Mouse (Mus musculus) limb, embryonic 12.5 days (tissue): ENCODE results near the gene Rnase9. TPM values are rescaled to one million over a fixed set of nuclear protein-coding genes. Genes with fewer than 3 reads are reported as not detected.
"Not testable (repeated sequence)": the region's sequence is repeated elsewhere in the genome, so short reads cannot be mapped to it uniquely, and the experiment has no call there.

Source experiments
- ATAC-seq: fragments of 200-750 bp; cut with Nextera tagmentation; 2 replicates; pipeline ENCODE4 v1.8.0; 2017; ENCODE audit warnings: low read depth, moderate TSS enrichment; ENCODE audit not compliant: insufficient number of reproducible peaks, insufficient read depth, low FRiP score, low TSS enrichment
- H3K27ac ChIP-seq: fragments of 300-500 bp; sonication (generic); 2 replicates; pipeline ENCODE4 v1.5.1; 2016; ENCODE audit warnings: mild to moderate bottlenecking, moderate library complexity
- H3K27me3 ChIP-seq: fragments of 300-500 bp; sonication (generic); 2 replicates; pipeline ENCODE4 v1.6.1; 2016; ENCODE audit warnings: mild to moderate bottlenecking, moderate library complexity
- H3K36me3 ChIP-seq: fragments of 300-500 bp; sonication (generic); 2 replicates; pipeline ENCODE4 v1.6.1; 2016; ENCODE audit warnings: mild to moderate bottlenecking, moderate library complexity
- H3K4me1 ChIP-seq: fragments of 300-500 bp; sonication (generic); replicated peaks from 2 replicates; pipeline ENCODE4 v1.6.1; 2016
- H3K4me2 ChIP-seq: fragments of 300-500 bp; sonication (generic); 2 replicates; pipeline ENCODE4 v1.6.1; 2016; ENCODE audit warnings: mild to moderate bottlenecking, moderate library complexity
- H3K4me3 ChIP-seq: fragments of 300-500 bp; sonication (generic); replicated peaks from 2 replicates; pipeline ENCODE4 v1.5.1; 2016; ENCODE audit warnings: mild to moderate bottlenecking
- H3K9ac ChIP-seq: fragments of 300-500 bp; sonication (generic); replicated peaks from 2 replicates; pipeline ENCODE4 v1.6.1; 2016; ENCODE audit warnings: mild to moderate bottlenecking, moderate library complexity
- H3K9me3 ChIP-seq: fragments of 300-500 bp; sonication (generic); 2 replicates; pipeline ENCODE4 v1.6.1; 2016; ENCODE audit warnings: mild to moderate bottlenecking, moderate library complexity
- WGBS: fragments of 180-500 bp; shearing (Covaris S2); methylation state at CpG from one replicate; pipeline ENCODE4 v1.1.7; 2016; 5-methylcytosine and 5-hydroxymethylcytosine counted together
- polyA plus RNA-seq: library from polyadenylated mRNA; unstranded; fragments of >200 nt; fragmentation: Nextera tagmentation; extraction: Ambion mirVana; gene quantifications from 2 replicates; pipeline ENCODE4 v1.2.1, GENCODE M21; 2016

The Rnase9 gene
- polyA plus RNA-seq, 1 experiment from 2014 or later = not detected

GRCm38 (mm10) chr14:51014724-51015123 lies 26.9 kb downstream of the Rnase9 start:
- H3K27ac ChIP-seq, ATAC-seq, H3K9ac ChIP-seq, H3K4me2 ChIP-seq, H3K27me3 ChIP-seq, H3K9me3 ChIP-seq, H3K4me1 ChIP-seq, H3K4me3 ChIP-seq, H3K36me3 ChIP-seq: not testable (repeated sequence)
- 80% methylated on average over 3 of the region's 3 CpGs for WGBS

DNA sequence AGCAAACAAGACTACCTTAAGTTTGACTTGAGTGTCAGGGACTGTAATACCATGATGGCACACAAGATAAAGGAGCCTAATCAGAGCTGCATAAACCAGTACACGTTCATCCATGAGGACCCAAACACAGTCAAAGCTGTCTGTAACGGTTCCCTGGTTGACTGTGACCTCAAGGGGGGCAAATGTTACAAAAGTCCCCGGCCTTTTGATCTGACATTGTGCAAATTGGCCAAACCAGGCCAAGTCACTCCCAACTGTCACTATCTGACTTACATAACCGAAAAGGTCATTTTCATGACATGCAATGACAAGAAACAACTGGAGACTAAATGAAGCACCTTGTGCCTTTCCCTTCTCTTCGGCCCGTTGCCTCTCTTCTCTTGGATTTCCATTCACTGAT lies 32.1 kb downstream of the Rnase9 start:
- no peak for ATAC-seq
- no peak overlapping the region for H3K4me2 ChIP-seq
- no peak overlapping the region for H3K4me3 ChIP-seq
- H3K27me3 ChIP-seq = no peaks in the 10 kb centered on the region
- no peaks in the 10 kb centered on the region for H3K36me3 ChIP-seq
- H3K27ac ChIP-seq = no peak overlapping the region
- H3K9ac ChIP-seq = no peak overlapping the region
- WGBS = 83% methylated on average over 6 of the region's 6 CpGs
- H3K4me1 ChIP-seq = no peaks in the 10 kb centered on the region
- H3K9me3 ChIP-seq = 0 out of 2 replicates have a peak, but pooled peaks cover 6% of the 10 kb centered on the region

DNA sequence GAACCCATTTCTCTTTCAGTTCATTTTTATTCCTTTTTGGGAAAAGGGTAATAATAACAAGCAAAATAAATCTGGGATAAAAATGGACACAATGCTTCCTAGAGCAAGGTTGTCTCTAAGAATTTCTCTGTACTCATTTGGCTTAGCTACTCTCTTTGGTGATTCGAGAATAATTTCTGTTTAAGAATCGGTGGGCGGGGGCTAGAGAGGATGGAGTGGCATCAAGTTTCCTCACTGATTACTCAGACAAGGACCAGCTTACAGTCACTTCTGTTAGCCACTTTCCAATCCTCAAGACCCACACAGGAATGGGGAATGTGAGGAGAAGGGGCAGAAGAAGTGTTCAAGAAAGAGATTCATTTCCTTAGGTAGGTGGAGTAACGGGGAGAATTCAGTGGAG lies 32.9 kb downstream of the Rnase9 start:
- H3K27ac ChIP-seq = no peak overlapping the region
- H3K9me3 ChIP-seq = 0 out of 2 replicates have a peak, but pooled peaks cover 6% of the 10 kb centered on the region
- no peak overlapping the region for H3K4me2 ChIP-seq
- no peak overlapping the region for H3K4me3 ChIP-seq
- no peak overlapping the region for H3K9ac ChIP-seq
- ATAC-seq = no peak
- H3K27me3 ChIP-seq = no peaks in the 10 kb centered on the region
- H3K4me1 ChIP-seq = no peaks in the 10 kb centered on the region
- WGBS = 82% methylated on average over 4 of the region's 4 CpGs
- H3K36me3 ChIP-seq = no peaks in the 10 kb centered on the region

DNA sequence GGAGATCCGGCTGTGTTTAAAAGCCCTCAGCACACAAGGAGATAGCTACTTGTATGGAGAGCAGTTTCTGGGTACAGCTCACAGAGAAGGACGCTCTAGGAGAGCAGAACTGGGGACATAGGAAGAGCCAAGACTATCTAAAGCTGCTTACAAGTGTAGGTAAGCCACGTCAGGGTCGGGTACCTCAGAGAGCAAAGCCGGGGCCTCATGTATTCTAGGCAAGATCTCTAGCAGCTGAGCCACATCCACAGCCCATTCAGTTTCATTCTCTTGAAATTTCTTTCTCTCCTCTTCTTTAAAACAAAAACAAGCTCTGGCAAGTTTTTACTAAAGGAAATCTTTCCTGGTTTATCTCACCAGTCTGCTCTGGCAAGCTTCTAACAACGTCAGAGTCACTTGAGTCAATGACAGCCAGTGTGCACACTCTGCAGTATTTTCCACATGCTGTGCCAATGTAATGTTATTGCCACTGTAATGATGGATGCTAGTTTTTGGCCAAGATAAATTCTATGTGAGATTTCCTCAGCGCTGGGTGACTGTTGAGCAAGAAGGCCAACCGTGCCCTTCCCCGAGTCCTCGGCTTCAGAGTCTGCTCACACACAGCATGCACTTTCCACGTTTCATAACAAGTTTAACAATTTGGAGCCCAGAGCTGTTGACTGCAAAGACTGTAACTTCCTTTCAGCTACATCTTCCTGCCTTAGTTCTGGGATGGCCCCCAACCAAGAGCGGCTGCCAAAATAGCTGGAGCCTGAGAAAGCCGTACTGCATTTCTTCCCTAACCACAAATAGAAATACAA lies 33.6 kb downstream of the Rnase9 start:
- Histone ChIP-seq H3K4me2 (no peak overlapping the region), H3K4me3 (no peak overlapping the region), H3K27ac (no peak overlapping the region), H3K36me3 (no peaks in the 10 kb centered on the region), H3K27me3 (no peaks in the 10 kb centered on the region), H3K4me1 (no peaks in the 10 kb centered on the region), H3K9me3 (0 out of 2 replicates have a peak, but pooled peaks cover 6% of the 10 kb centered on the region), H3K9ac (no peak overlapping the region)
- 83% methylated on average over 13 of the region's 13 CpGs for WGBS
- no peak for ATAC-seq

- no peak for ATAC-seq
- Histone ChIP-seq H3K9me3 (0 out of 2 replicates have a peak, but pooled peaks cover 6% of the 10 kb centered on the region), H3K4me1 (no peaks in the 10 kb centered on the region), H3K36me3 (no peaks in the 10 kb centered on the region), H3K27ac (no peak within 1 kb of the TSS), H3K9ac (no peak within 1 kb of the TSS), H3K4me3 (no peak within 1 kb of the TSS), H3K4me2 (no peak within 1 kb of the TSS), H3K27me3 (no peaks in the 10 kb centered on the region)
- WGBS = 58% methylated on average over 8 of the region's 8 CpGs
Measured at GRCm38 (mm10) chr14:51007152-51007801, 34.4 kb downstream of the Rnase9 start, which contains the start of gene Rnase10. Gene Rnase10 (plus strand): TSS chr14:51007751.

DNA sequence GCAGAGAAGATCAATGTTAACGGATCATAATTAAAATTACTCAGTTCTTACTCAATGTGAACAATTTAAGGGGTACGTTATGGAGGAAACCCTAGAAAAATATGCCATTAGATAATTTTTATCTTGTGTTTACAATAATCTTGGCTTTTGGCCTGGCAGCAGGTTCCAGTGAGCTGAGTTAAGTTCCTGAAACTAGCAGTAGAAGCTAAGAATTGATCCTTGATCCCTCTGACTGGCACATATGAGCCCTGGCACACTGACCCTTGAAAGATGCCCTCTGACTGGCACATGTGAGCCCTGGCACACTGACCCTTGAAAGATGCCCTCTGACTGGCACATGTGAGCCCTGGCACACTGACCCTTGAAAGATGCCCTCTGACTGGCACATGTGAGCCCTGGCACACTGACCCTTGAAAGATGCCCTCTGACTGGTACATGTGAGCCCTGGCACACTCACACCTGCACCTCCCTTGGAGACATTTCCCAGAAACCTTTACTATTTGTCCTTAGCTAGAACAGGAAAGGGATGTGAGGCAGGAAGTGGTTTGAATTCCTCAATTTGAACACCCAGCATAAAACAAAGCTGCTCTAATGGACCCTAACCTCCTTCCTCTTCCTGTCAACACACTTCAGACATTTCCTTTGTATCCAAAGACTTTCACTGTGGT lies 43.5 kb downstream of the Rnase9 start:
- Histone ChIP-seq H3K9me3 (no peaks in the 10 kb centered on the region), H3K4me3 (no peak overlapping the region), H3K9ac (no peak overlapping the region), H3K27me3 (no peaks in the 10 kb centered on the region), H3K27ac (no peak overlapping the region), H3K4me2 (no peak overlapping the region), H3K36me3 (no peaks in the 10 kb centered on the region), H3K4me1 (no peaks in the 10 kb centered on the region)
- ATAC-seq = no peak
- 91% methylated on average over 2 of the region's 2 CpGs for WGBS

GRCm38 (mm10) chr14:50997088-50997487 lies 44.6 kb downstream of the Rnase9 start:
- Histone ChIP-seq H3K27ac (no peak overlapping the region), H3K27me3 (no peaks in the 10 kb centered on the region), H3K4me1 (no peaks in the 10 kb centered on the region), H3K4me2 (no peak overlapping the region), H3K36me3 (no peaks in the 10 kb centered on the region), H3K9me3 (no peaks in the 10 kb centered on the region), H3K9ac (no peak overlapping the region), H3K4me3 (no peak overlapping the region)
- 65% methylated on average over 3 of the region's 3 CpGs for WGBS
- no peak for ATAC-seq

DNA sequence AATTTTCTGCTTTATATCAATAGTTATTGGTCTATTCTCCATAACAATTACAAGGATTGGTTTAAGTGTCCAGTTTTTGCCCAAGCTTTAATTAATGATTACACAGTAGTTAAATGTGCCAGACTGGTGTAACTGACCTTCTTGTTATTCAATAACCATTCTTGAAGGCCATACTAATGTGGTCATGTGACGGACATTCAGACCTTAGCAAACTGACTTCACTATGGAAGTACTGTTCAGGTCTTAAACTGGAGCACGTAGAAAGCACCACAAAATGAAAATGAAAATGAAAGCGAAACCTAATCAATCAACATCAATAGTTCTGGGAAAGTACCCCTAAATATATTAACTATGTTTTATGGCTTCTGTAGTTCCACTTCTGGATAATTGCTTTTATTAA lies 50.6 kb downstream of the Rnase9 start:
- Histone ChIP-seq H3K4me2 (no peak overlapping the region), H3K4me1 (no peaks in the 10 kb centered on the region), H3K36me3 (no peaks in the 10 kb centered on the region), H3K4me3 (no peak overlapping the region), H3K27me3 (no peaks in the 10 kb centered on the region), H3K9me3 (no peaks in the 10 kb centered on the region), H3K9ac (no peak overlapping the region), H3K27ac (no peak overlapping the region)
- no peak for ATAC-seq
- 84% methylated on average over 3 of the region's 3 CpGs for WGBS

Other genes starting within 250 kb of the Rnase9 start
- not detected in 2 replicates for gene Ccnb1ip1, start 234.1 kb downstream of the Rnase9 start, polyA plus RNA-seq
- 60.3 and 64.2 TPM in 2 replicates for gene Parp2, start 234.0 kb downstream of the Rnase9 start, polyA plus RNA-seq
- 5.5 and 7.4 TPM in 2 replicates for gene Tep1, start 171.3 kb downstream of the Rnase9 start, polyA plus RNA-seq
- gene Klhl33, start 144.4 kb downstream of the Rnase9 start, polyA plus RNA-seq = 0.11 TPM in 1 of 2 replicates, not detected in the other
- gene Osgep, start 117.0 kb downstream of the Rnase9 start, polyA plus RNA-seq = 168 and 171 TPM in 2 replicates
- gene Apex1, start 116.9 kb downstream of the Rnase9 start, polyA plus RNA-seq = 350 and 374 TPM in 2 replicates
- 58.7 and 59.1 TPM in 2 replicates for gene Pip4p1, start 111.0 kb downstream of the Rnase9 start, polyA plus RNA-seq
- 61.5 and 67.2 TPM in 2 replicates for gene Pnp, start 110.8 kb downstream of the Rnase9 start, polyA plus RNA-seq
- not detected in 2 replicates for gene Gm49342, start 97.4 kb downstream of the Rnase9 start, polyA plus RNA-seq
- 0.74 and 0.78 TPM in 2 replicates for gene Pnp2, start 85.9 kb downstream of the Rnase9 start, polyA plus RNA-seq
- gene Rnase10, start 34.1 kb downstream of the Rnase9 start, polyA plus RNA-seq = not detected in 2 replicates
- gene Rnase11, start 8.3 kb upstream of the Rnase9 start, polyA plus RNA-seq = not detected in 2 replicates
- gene Rnase12, start 15.8 kb upstream of the Rnase9 start, polyA plus RNA-seq = 0.44 TPM in 1 of 2 replicates, not detected in the other
- gene Olfr750, start 32.6 kb upstream of the Rnase9 start, polyA plus RNA-seq = not detected in 2 replicates
- gene Rnase4, start 49.2 kb upstream of the Rnase9 start, polyA plus RNA-seq = 14.1 and 15.8 TPM in 2 replicates
- 3.1 and 3.7 TPM in 2 replicates for gene Ang, start 49.3 kb upstream of the Rnase9 start, polyA plus RNA-seq
- not detected in 2 replicates for gene Eddm3b, start 72.6 kb upstream of the Rnase9 start, polyA plus RNA-seq
- 0.33 and 0.51 TPM in 2 replicates for gene Rnase6, start 82.0 kb upstream of the Rnase9 start, polyA plus RNA-seq
- gene Rnase1, start 104.9 kb upstream of the Rnase9 start, polyA plus RNA-seq = not detected in 2 replicates
- gene Rnase2b, start 120.4 kb upstream of the Rnase9 start, polyA plus RNA-seq = not detected in 2 replicates
- gene Ang2, start 157.3 kb upstream of the Rnase9 start, polyA plus RNA-seq = not detected in 2 replicates
- not detected in 2 replicates for gene Ear14, start 161.5 kb upstream of the Rnase9 start, polyA plus RNA-seq
- gene Rnase2a, start 214.2 kb upstream of the Rnase9 start, polyA plus RNA-seq = not detected in 2 replicates